Mouse (Mus musculus) cerebellum, adult 2 months (tissue): ENCODE results near the gene Epb41l1.

ENCODE experiments used
- CTCF ChIP-seq: fragments of 200-500 bp; IDR thresholded peaks from 2 replicates; pipeline ENCODE4 v1.5.1; 2011; ENCODE audit warnings: low read depth, mild to moderate bottlenecking, control low read depth, low read length, moderate library complexity, borderline replicate concordance; ENCODE audit not compliant: insufficient read depth
- POLR2A ChIP-seq: fragments of 200-500 bp; IDR thresholded peaks from 2 replicates; pipeline ENCODE4 v1.6.1; 2011; ENCODE audit warnings: low read length, control low read depth, borderline replicate concordance; ENCODE audit not compliant: insufficient read depth

DNA sequence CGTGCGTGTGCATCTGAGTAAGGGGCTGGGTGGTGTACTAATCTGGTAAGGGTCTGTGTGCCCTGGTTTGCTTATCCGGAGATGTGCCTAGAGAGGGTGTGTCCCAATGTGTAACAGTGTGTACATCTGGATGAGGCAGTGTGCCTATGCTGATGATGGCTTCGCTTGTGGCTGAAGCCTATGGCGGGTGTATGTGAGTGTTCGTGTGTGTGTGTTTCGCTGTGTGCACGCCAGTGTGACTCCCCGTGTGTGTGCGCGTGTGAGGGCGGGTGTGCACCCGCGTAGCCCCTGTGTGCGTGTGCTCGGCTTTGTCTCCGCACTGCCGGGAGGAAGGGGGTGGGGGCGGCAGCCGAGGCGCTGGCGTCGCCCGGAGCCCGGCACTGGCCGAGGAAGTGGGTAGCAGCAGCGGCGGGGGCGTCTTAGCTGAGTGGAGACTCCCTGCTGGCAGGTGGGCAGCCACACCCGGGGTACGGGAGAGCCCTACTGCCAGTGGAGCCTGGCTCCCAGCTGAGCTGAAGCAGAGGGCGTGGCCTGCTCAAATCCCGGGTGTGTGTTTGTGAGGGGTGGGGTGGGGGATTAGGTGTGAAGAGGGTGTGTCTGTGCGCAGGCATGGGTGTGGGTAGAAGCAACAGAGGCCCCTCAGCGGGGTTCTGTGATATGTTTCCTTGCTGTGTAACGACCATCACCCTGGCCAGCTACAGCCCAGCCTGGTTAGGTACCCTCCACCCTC, 837 bp downstream of the Epb41l1 start:
- TF ChIP-seq POLR2A (no peak), CTCF (no peak)
